Mouse (Mus musculus): ENCODE measurements at regions not wholly inside any gene's neighbourhood (a gene's known extent, or its start where the extent isn't known, plus 50 kb on each side); places are given as distances from the start of the nearest gene placed in this dataset.
"Not testable (repeated sequence)": the region's sequence is repeated elsewhere in the genome, so short reads cannot be mapped to it uniquely, and the experiment has no call there.

- no peak for DNase-seq (ENCODE audit: low spot score)
Observed at GRCm38 (mm10) chr2:166475624-166476023, 238.0 kb downstream of the Prex1 start.

- no peak for DNase-seq (ENCODE audit: low spot score)
Observed at GRCm38 (mm10) chr2:166474601-166475000, 239.0 kb downstream of the Prex1 start.

- DNase-seq (ENCODE audit: low spot score) = no peak
Observed at GRCm38 (mm10) chr2:166471257-166471753, 242.3 kb downstream of the Prex1 start.

GRCm38 (mm10) chr2:166469046-166469593 lies 244.5 kb downstream of the Prex1 start:
- DNase-seq (ENCODE audit: low spot score) = no peak

- DNase-seq (ENCODE audit: low spot score) = no peak
Observed at GRCm38 (mm10) chr2:166467137-166467536, 246.5 kb downstream of the Prex1 start.

GRCm38 (mm10) chr2:166465531-166465930 lies 248.1 kb downstream of the Prex1 start:
- DNase-seq (ENCODE audit: low spot score) = no peak

GRCm38 (mm10) chr2:166463539-166463938 lies 250.1 kb downstream of the Prex1 start:
- peak; percentile 39 for DNase-seq (ENCODE audit: low spot score)

- no peak for DNase-seq (ENCODE audit: low spot score)
Observed at GRCm38 (mm10) chr2:166461956-166462355, 251.7 kb downstream of the Prex1 start.

GRCm38 (mm10) chr2:166461103-166461502 lies 252.5 kb downstream of the Prex1 start:
- DNase-seq (ENCODE audit: low spot score) = no peak

GRCm38 (mm10) chr2:166459955-166460354 lies 253.7 kb downstream of the Prex1 start:
- DNase-seq (ENCODE audit: low spot score) = no peak

- DNase-seq (ENCODE audit: low spot score) = no peak
Observed at GRCm38 (mm10) chr2:166458953-166459352, 254.7 kb downstream of the Prex1 start.

GRCm38 (mm10) chr2:166457381-166458172 lies 256.1 kb downstream of the Prex1 start:
- peak; percentile 51 for DNase-seq (ENCODE audit: low spot score)

- DNase-seq (ENCODE audit: low spot score) = not testable (repeated sequence)
Observed at GRCm38 (mm10) chr2:166454160-166454888, 259.3 kb downstream of the Prex1 start.

- no peak for DNase-seq (ENCODE audit: low spot score)
Observed at GRCm38 (mm10) chr2:166450964-166451363, 262.7 kb downstream of the Prex1 start.

- DNase-seq (ENCODE audit: low spot score) = no peak
Observed at GRCm38 (mm10) chr2:166450380-166450779, 263.3 kb downstream of the Prex1 start.

- DNase-seq (ENCODE audit: low spot score) = no peak
Observed at GRCm38 (mm10) chr2:166448724-166449123, 264.9 kb downstream of the Prex1 start.

- peak; percentile 70 for DNase-seq (ENCODE audit: low spot score)
Observed at GRCm38 (mm10) chr2:166448161-166448560, 265.5 kb downstream of the Prex1 start.

GRCm38 (mm10) chr2:166446536-166446935 lies 267.1 kb downstream of the Prex1 start:
- no peak for DNase-seq (ENCODE audit: low spot score)

GRCm38 (mm10) chr2:166445824-166446223 lies 267.8 kb downstream of the Prex1 start:
- DNase-seq (ENCODE audit: low spot score) = not testable (repeated sequence)

- no peak for DNase-seq (ENCODE audit: low spot score)
Observed at GRCm38 (mm10) chr2:166442997-166443396, 270.6 kb downstream of the Prex1 start.

GRCm38 (mm10) chr2:166439847-166440775 lies 273.5 kb downstream of the Prex1 start:
- DNase-seq (ENCODE audit: low spot score) = no peak

GRCm38 (mm10) chr2:166438207-166438606 lies 275.4 kb downstream of the Prex1 start:
- no peak for DNase-seq (ENCODE audit: low spot score)

Data from ovary, adult 18-20 months (tissue).